Mouse (Mus musculus): Measurements from ENCODE around the gene Vmn2r-ps130. TPM values are rescaled to one million over a fixed set of nuclear protein-coding genes. Genes with fewer than 3 reads are reported as not detected.
"Not testable (repeated sequence)": the region's sequence is repeated elsewhere in the genome, so short reads cannot be mapped to it uniquely, and the experiment has no call there.

Vmn2r-ps130 gene
- total RNA-seq (2021): not detected
- long read RNA-seq, experiment 1: 0 reads
- long read RNA-seq, experiment 2: 0 reads

DNA sequence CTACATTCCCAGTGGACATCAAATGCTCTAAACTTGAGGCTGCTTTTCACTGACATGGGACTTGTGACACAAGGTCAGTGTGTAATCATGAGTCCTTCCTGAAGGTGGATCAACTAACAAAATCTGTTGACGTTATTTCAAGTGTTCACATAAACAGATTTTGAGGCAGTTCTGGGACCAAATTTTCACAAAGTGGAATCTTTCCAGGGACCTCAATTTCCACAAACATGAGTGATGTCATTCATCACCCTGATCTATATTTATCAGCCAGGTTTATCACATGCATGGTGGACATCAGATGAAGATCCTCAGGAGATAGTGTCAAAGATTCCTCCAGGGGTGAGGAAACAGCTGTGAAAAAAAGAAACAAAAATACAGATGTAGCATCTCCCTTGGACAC, at the start of gene Vmn2r-ps130:
Gene Vmn2r-ps130 (plus strand): TSS at position 301 of the 400 bp plus-strand sequence.
- not testable (repeated sequence) for DNase-seq (ENCODE audit: low spot score in 2 of 2)

Other genes starting within 250 kb of the Vmn2r-ps130 start
- 10 to 100 TPM; 14.8 to 16.9 TPM for gene Zfp945, start 194.0 kb upstream of the Vmn2r-ps130 start, total RNA-seq (2021)
- gene Vmn2r113, start 118.2 kb upstream of the Vmn2r-ps130 start, total RNA-seq (2021): not detected
- 10 to 100 TPM; 23.2 to 25.3 TPM for gene Zfp40, start 132.1 kb downstream of the Vmn2r-ps130 start, total RNA-seq (2021)

Data from layer of hippocampus, postnatal 14 days (tissue).